Mouse (Mus musculus) intestine, embryonic 14.5 days (tissue): ENCODE measurements at regions not wholly inside any gene's neighbourhood (a gene's known extent, or its start where the extent isn't known, plus 50 kb on each side); places are given as distances from the start of the nearest gene placed in this dataset.
A peak's percentile ranks its signal among the peaks of the same experiment; 100 is the strongest.

Experiments
- ATAC-seq: fragments of 200-750 bp; cut with Nextera tagmentation; replicated peaks from 2 replicates; pipeline ENCODE4 v1.8.0; 2017; ENCODE audit warnings: low read depth, moderate number of reproducible peaks, moderate TSS enrichment, moderate library complexity; ENCODE audit not compliant: low FRiP score, low TSS enrichment
- DNase-seq: peaks from one replicate; pipeline ENCODE4 v3.0.0-alpha.2; 2018; ENCODE audit warnings: low spot score
- H3K27ac ChIP-seq: fragments of 300-500 bp; sonication (generic); 2 replicates; pipeline ENCODE4 v1.5.1; 2014; ENCODE audit warnings: low read depth, mild to moderate bottlenecking, control low read depth
- H3K27me3 ChIP-seq: fragments of 300-500 bp; sonication (generic); replicated peaks from 2 replicates; pipeline ENCODE4 v1.6.1; 2014; ENCODE audit warnings: low read length, control low read depth; ENCODE audit not compliant: control insufficient read depth, insufficient read depth
- H3K36me3 ChIP-seq: fragments of 300-500 bp; sonication (generic); 2 replicates; pipeline ENCODE4 v1.6.1; 2014; ENCODE audit warnings: low read length, control low read depth; ENCODE audit not compliant: control insufficient read depth, insufficient read depth
- H3K4me1 ChIP-seq: fragments of 300-500 bp; sonication (generic); replicated peaks from 2 replicates; pipeline ENCODE4 v1.6.1; 2014; ENCODE audit warnings: low read length, control low read depth, mixed read lengths; ENCODE audit not compliant: control insufficient read depth, insufficient read depth
- H3K4me2 ChIP-seq: fragments of 300-500 bp; sonication (generic); 2 replicates; pipeline ENCODE4 v1.6.1; 2014; ENCODE audit warnings: low read length
- H3K4me3 ChIP-seq: fragments of 300-500 bp; sonication (generic); 2 replicates; pipeline ENCODE4 v1.5.1; 2014; ENCODE audit warnings: low read depth, low read length, control low read depth, mixed read lengths
- H3K9ac ChIP-seq: fragments of 300-500 bp; sonication (generic); 2 replicates; pipeline ENCODE4 v1.6.1; 2014; ENCODE audit warnings: mild to moderate bottlenecking, low read length
- H3K9me3 ChIP-seq: fragments of 300-500 bp; sonication (generic); 2 replicates; pipeline ENCODE4 v1.6.1; 2016; ENCODE audit warnings: low read length, control low read depth; ENCODE audit not compliant: control insufficient read depth
- WGBS: fragments of 180-500 bp; shearing (Covaris S2); extraction: QIAGEN DNeasy Blood & Tissue Kit; methylation state at CpG from one replicate; pipeline ENCODE4 v1.1.7; 2014; 5-methylcytosine and 5-hydroxymethylcytosine counted together

GRCm38 (mm10) chr15:24724664-24725063, 688.9 kb downstream of the Basp1 start:
- no peaks in the 10 kb centered on the region for H3K36me3 ChIP-seq
- H3K9me3 ChIP-seq = no peaks in the 10 kb centered on the region
- H3K4me2 ChIP-seq = no peak overlapping the region
- H3K4me1 ChIP-seq = no peaks in the 10 kb centered on the region
- no peaks in the 10 kb centered on the region for H3K27me3 ChIP-seq
- WGBS = 49% methylated on average over 4 of the region's 4 CpGs
- no peak overlapping the region for H3K27ac ChIP-seq
- DNase-seq (peak; percentile 54), ATAC-seq (no peak)
- H3K4me3 ChIP-seq = no peak overlapping the region
- no peak overlapping the region for H3K9ac ChIP-seq

GRCm38 (mm10) chr15:24720346-24720745, 693.2 kb downstream of the Basp1 start:
- 66% methylated on average over 2 of the region's 2 CpGs for WGBS
- Histone ChIP-seq H3K27me3 (no peaks in the 10 kb centered on the region), H3K27ac (no peak overlapping the region), H3K36me3 (no peaks in the 10 kb centered on the region), H3K9ac (no peak overlapping the region), H3K4me2 (no peak overlapping the region), H3K4me1 (no peaks in the 10 kb centered on the region), H3K9me3 (no peaks in the 10 kb centered on the region), H3K4me3 (no peak overlapping the region)
- DNase-seq (no peak), ATAC-seq (no peak)

- Histone ChIP-seq H3K36me3 (no peaks in the 10 kb centered on the region), H3K4me3 (no peak overlapping the region), H3K4me2 (no peak overlapping the region), H3K27me3 (no peaks in the 10 kb centered on the region), H3K4me1 (no peaks in the 10 kb centered on the region), H3K9me3 (no peaks in the 10 kb centered on the region), H3K27ac (no peak overlapping the region), H3K9ac (no peak overlapping the region)
- WGBS = 77% methylated on average over 4 of the region's 4 CpGs
- ATAC-seq (no peak), DNase-seq (no peak)
Measured at GRCm38 (mm10) chr15:24682167-24682566, 731.4 kb downstream of the Basp1 start.

- H3K4me2 ChIP-seq = no peak overlapping the region
- ATAC-seq (no peak), DNase-seq (no peak)
- H3K9ac ChIP-seq = no peak overlapping the region
- H3K4me3 ChIP-seq = no peak overlapping the region
- WGBS = 84% methylated on average over 1 of the region's 1 CpGs
- no peaks in the 10 kb centered on the region for H3K9me3 ChIP-seq
- no peaks in the 10 kb centered on the region for H3K36me3 ChIP-seq
- H3K4me1 ChIP-seq = no peaks in the 10 kb centered on the region
- H3K27ac ChIP-seq = no peak overlapping the region
- no peaks in the 10 kb centered on the region for H3K27me3 ChIP-seq
Measured at GRCm38 (mm10) chr15:24648938-24649337, 764.6 kb downstream of the Basp1 start.

- Histone ChIP-seq H3K4me2 (no peak overlapping the region), H3K36me3 (no peaks in the 10 kb centered on the region), H3K9me3 (no peaks in the 10 kb centered on the region), H3K27ac (no peak overlapping the region), H3K9ac (no peak overlapping the region), H3K4me3 (no peak overlapping the region), H3K27me3 (no peaks in the 10 kb centered on the region), H3K4me1 (no peaks in the 10 kb centered on the region)
- DNase-seq = no peak
- WGBS = 84% methylated on average over 2 of the region's 2 CpGs
- no peak for ATAC-seq
Measured at GRCm38 (mm10) chr15:24635620-24636019, 777.9 kb downstream of the Basp1 start.

GRCm38 (mm10) chr15:24596242-24596641, 817.3 kb downstream of the Basp1 start:
- no peaks in the 10 kb centered on the region for H3K4me1 ChIP-seq
- no peak overlapping the region for H3K4me3 ChIP-seq
- WGBS = 38% methylated on average over 4 of the region's 4 CpGs
- no peaks in the 10 kb centered on the region for H3K9me3 ChIP-seq
- no peak overlapping the region for H3K27ac ChIP-seq
- H3K36me3 ChIP-seq = no peaks in the 10 kb centered on the region
- H3K27me3 ChIP-seq = no peaks in the 10 kb centered on the region
- H3K4me2 ChIP-seq = no peak overlapping the region
- no peak overlapping the region for H3K9ac ChIP-seq
- no peak for ATAC-seq
- peak; percentile 69 for DNase-seq

GRCm38 (mm10) chr15:24588943-24589342, 824.6 kb downstream of the Basp1 start:
- 34% methylated on average over 4 of the region's 4 CpGs for WGBS
- Histone ChIP-seq H3K9ac (no peak overlapping the region), H3K4me1 (no peaks in the 10 kb centered on the region), H3K4me2 (no peak overlapping the region), H3K36me3 (no peaks in the 10 kb centered on the region), H3K27me3 (no peaks in the 10 kb centered on the region), H3K4me3 (no peak overlapping the region), H3K27ac (no peak overlapping the region), H3K9me3 (no peaks in the 10 kb centered on the region)
- ATAC-seq = no peak
- peak; percentile 79 for DNase-seq

- Histone ChIP-seq H3K36me3 (no peaks in the 10 kb centered on the region), H3K9me3 (no peaks in the 10 kb centered on the region), H3K27me3 (no peaks in the 10 kb centered on the region), H3K9ac (no peak overlapping the region), H3K27ac (no peak overlapping the region), H3K4me2 (no peak overlapping the region), H3K4me3 (no peak overlapping the region), H3K4me1 (no peaks in the 10 kb centered on the region)
- no peak for DNase-seq
- 55% methylated on average over 3 of the region's 3 CpGs for WGBS
- no peak for ATAC-seq
Measured at GRCm38 (mm10) chr15:24566981-24567380, 846.6 kb downstream of the Basp1 start.

- no peaks in the 10 kb centered on the region for H3K36me3 ChIP-seq
- no peak overlapping the region for H3K9ac ChIP-seq
- no peak overlapping the region for H3K27ac ChIP-seq
- H3K4me1 ChIP-seq = no peaks in the 10 kb centered on the region
- H3K27me3 ChIP-seq = no peaks in the 10 kb centered on the region
- 93% methylated on average over 4 of the region's 4 CpGs for WGBS
- no peak overlapping the region for H3K4me2 ChIP-seq
- H3K9me3 ChIP-seq = no peaks in the 10 kb centered on the region
- DNase-seq = no peak
- no peak overlapping the region for H3K4me3 ChIP-seq
- ATAC-seq = no peak
Measured at GRCm38 (mm10) chr15:24556806-24557205, 856.8 kb downstream of the Basp1 start.
